Mouse (Mus musculus) layer of hippocampus, postnatal 25 days (tissue): ENCODE data around the gene Ptprg. TPM values are rescaled to one million over a fixed set of nuclear protein-coding genes. Genes with fewer than 3 reads are reported as not detected.

ENCODE experiments used
- DNase-seq, 2 experiments: peaks; one replicate each; pipeline ENCODE4 v3.0.0; 2022; ENCODE audit warnings: mixed read lengths in 2 of 2, low spot score in 1 of 2; ENCODE audit errors: extremely low spot score in 1 of 2
- total RNA-seq, 2 experiments: library from RNA; stranded (reverse); gene quantifications; 2 replicates each; pipeline ENCODE4 v1.2.3; 2021

Ptprg gene
- total RNA-seq, 2 experiments from 2014 or later = 109 to 133 TPM

GRCm38 (mm10) chr14:11613146-11613545, 59.8 kb downstream of the Ptprg start:
- DNase-seq = no peak

DNA sequence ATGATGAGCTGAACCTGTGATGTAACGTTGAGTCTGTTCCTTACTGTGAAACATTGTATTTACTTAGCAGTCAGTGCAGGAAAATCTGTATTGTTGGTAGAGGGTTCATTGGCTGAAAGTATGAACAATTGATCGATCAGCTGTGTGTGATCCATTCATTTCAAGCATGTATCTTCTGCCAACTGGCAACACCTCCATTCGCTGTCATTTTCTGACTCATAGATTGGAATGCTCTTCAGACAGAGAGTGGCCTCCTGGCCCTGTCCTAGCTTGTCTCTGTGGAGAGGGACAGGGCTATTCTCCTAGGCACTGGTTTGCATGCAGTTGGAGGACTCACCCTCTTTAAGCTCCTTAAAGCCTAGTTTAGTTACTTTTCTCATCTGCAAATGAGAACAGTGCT, 62.4 kb downstream of the Ptprg start:
- DNase-seq = no peak

- peak in 1 of 2 experiments; percentile 24 for DNase-seq
These were observed 64.0 kb downstream of the Ptprg start for GRCm38 (mm10) chr14:11617362-11617761.

DNA sequence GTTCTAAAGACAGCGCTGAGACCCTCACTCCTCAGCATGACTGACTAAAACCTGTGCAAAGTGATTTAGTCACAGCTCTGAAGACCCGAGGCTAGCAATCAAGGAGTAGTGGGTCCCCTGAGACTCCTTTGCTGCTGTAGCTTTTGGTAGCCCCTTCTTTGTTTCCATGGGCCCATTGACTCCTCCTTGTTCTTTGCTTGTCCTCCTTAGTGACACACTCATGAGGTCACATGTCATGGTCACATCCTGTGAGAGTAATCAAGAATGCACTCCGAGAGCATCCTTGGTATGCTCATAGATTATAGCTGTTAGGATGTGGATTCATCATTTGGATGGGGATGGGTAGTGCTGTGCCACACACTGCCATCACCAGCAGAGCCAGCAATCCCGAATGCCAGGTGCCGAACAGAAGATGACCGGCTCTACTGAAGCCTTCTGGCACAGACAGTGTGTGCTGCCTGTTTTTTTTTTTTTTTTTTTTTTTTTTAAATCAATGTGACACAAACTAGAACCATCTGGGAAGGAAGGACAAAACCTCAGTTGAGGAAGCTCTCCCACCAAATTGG, 64.9 kb downstream of the Ptprg start:
- no peak for DNase-seq

- no peak for DNase-seq
These were observed 66.3 kb downstream of the Ptprg start for GRCm38 (mm10) chr14:11619606-11620005.

DNA sequence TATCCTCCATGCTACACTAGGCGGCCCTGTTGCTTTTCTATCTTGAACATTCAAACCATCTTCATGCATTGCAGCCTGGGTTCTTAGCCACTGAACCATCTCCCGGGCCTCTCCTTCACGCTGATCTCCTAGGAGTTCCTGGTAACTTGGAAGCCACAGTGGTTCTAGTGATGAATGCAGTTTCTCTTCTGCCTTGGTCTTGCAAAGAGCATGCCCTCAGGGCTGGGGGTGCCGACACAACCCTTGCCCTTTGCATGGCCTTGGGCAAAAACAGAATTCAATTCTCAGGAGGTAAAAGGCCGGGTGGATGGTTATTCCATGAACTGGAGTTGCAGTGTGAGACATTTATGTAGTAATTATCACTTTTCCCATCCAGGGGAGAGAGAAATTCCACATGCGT, 67.0 kb downstream of the Ptprg start:
- no peak for DNase-seq

DNA sequence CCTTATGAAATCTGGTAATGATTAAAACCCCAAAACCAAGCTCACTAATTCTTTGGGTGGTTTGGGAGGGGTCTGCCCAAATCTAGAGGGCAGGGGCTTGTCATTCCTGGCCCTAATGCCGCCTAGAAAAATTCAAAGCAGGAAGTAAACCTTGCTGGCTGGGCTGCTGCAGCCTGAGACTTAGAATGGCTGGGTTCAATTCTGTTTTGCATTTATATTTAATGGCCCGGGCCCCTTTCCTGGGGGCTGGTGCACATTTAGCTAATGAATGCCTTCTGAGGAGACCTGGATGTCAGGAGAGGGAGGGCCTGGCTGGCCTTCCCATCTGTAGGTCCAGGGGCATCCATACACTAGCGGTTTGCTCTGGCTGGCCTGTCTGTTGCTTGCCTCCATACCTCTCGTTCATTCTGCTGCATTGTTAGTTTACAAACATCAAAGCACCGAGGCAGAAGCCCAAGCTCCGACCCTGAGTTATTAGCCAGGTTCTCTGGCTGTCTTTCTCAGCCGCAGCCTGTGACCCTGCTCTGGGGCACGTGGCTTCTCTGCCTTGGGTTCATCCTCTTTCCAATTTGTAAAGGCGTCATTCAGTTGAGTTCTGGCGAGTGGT, 67.7 kb downstream of the Ptprg start:
- DNase-seq = no peak

- DNase-seq = no peak
These were observed 70.2 kb downstream of the Ptprg start for GRCm38 (mm10) chr14:11623576-11623975.

DNA sequence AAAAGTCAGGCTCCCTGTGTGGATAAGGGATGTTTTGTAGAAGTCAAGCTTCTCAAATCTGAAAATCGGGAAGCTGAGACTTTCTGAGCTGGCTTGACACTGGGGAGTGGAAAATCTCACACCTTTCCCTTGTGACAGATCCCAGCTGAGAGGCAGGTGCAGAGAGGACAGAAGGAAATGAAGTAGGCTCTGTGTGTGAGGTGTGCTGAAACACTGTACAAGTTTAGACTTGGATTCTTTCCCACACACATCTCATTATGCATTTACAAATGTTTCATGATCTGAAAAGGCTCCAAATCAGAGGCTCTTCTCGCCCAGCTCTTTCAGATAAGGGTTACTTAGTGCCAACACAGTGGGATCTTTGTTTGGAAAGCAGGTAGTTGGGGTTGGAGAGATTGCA, 77.4 kb downstream of the Ptprg start:
- no peak for DNase-seq

GRCm38 (mm10) chr14:11631505-11631904, 78.2 kb downstream of the Ptprg start:
- DNase-seq = no peak

DNA sequence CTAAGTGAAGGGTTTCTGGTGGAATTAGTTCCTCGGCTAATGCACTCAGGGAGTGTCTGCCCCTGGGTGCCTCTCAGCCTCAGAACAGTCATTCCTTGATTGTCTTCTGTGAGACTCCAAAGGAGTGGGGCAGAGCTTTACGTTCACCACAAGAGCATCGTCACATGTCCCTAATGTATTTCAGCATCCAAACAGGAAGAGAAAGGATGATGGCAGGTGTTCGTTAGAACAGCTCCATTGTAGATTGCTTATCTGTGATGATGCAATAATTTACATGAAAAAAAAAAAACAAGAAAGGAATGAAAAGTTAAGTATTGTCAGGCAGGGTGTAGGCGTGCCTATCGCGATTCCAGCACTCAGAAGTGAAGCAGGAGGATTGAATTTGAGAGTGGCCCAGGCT, 84.3 kb downstream of the Ptprg start:
- no peak for DNase-seq

DNA sequence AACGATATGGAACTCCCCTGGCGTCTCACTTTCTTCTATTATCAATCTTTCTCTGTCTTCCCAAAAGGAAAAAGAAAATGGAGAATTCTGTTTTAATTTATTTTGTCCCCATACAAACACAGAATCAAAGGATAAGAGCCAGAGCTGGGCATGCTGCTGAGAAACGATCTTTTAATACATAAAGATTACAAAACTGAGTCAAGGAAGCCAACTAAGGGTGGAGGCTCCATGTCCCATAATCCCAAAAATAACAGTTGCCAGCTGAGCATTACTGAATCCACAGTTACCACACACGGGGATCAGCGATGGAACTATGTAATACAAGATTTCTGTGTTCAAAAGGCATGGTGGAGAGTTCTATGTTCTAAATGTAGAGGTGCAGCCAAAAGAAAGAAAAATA, 86.0 kb downstream of the Ptprg start:
- no peak for DNase-seq

DNA sequence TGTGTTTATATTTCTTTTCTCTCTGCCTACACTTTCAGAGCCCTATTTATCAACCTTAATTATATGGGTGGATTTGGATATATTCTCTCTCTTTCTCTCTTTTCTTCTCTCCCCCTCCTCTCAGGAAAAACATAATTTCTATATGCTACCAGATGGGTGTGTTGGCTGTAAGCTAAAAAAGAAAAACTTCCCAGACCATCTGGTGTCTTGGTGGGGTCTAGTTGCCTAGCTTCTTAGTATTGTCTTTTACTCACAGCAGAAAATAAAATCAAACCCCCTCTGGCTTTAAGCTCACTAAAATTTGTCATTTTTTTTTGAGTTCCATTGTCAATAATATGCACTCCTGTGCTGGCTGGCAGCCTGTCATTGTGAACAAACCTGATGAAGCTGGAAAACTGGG, 87.0 kb downstream of the Ptprg start:
- no peak for DNase-seq

DNA sequence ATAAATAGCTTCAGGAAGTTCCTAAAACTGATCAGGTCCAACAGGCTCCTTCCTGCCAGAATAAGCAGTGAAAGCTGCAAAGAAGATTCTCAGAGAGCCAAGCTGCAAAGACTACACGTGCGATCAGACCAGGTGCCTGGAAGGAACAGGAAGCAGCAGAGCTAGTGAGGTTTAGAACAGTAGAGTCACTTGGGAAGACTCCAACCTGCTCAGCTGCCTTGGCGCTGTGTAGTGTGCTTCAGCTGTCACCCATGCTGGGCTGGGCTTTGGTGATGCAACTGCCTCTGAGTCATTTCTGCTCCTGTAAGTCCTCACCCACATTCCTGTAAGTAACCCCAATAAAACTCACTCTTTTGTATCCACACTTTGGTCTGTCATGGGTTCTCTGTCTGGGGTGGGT, 87.7 kb downstream of the Ptprg start:
- no peak for DNase-seq

- no peak for DNase-seq
These were observed 89.6 kb downstream of the Ptprg start for GRCm38 (mm10) chr14:11642977-11643376.

GRCm38 (mm10) chr14:11657374-11657773, 104.0 kb downstream of the Ptprg start:
- DNase-seq = no peak

- no peak for DNase-seq
These were observed 110.4 kb downstream of the Ptprg start for GRCm38 (mm10) chr14:11663661-11664215.

- no peak for DNase-seq
These were observed 111.0 kb downstream of the Ptprg start for GRCm38 (mm10) chr14:11664302-11664701.

DNA sequence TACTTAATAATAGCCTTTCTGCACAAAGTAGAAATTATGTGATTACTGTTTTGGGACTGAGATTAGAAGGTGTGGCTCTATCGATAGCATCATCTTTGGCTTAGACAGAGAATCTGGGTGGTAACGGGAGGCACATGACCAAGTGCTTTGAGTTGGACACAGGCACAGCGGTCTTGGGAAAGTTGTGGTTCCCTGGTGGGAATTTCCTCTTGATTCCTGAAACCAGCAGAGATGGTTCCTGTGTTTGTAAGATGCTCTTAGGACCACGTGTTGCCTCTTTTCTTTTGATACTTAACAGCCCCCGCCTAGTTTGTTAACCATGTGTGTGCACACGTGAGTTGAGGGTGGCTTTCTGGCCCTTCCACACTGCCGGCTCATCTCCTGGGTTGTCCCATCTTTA, 111.7 kb downstream of the Ptprg start:
- no peak for DNase-seq

DNA sequence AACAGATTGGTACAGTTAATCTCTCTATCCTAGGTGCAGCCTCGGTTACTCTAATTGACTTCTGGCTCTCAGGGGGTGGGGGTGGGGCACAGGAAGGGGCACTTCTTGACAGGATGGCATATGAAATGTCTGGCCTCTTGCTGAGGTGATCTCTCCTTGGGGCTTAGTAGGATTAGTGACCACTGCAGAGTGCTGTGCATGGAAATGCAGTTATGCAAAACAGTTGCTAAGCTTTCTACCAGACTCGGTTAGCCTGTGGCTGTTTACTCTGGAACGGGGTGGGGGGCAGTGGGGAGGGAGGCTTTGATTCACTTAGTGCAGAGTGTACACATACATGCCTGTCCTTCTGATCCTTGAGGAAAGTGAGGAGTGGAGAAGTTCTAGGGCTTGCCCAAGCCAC, 114.4 kb downstream of the Ptprg start:
- DNase-seq = no peak

DNA sequence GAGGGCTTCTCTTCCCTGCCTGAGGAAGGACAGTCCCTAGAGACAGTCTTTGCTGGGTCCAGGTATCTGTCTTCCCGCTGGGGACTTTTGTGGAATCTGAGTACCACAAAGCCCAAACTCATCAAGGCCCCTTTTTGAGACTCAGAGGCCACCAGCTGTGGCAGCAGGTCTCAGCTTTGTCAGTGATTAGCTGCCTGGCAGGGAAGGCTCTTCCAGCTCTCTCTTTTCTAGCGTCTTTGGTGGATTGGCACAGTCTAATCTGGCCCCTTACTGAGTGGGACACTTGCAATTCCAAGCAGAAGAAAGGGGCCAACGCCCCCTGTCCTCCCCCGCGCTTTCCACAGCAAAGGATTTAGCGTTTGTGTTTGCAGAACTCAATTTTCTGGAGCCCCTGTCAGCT, 117.5 kb downstream of the Ptprg start:
- DNase-seq = no peak

- DNase-seq = no peak
These were observed 119.7 kb downstream of the Ptprg start for GRCm38 (mm10) chr14:11672981-11673547.
